Mouse (Mus musculus): ENCODE results near the gene Snapc1.
A peak's percentile ranks its signal among the peaks of the same experiment; 100 is the strongest.

The Snapc1 gene

DNA sequence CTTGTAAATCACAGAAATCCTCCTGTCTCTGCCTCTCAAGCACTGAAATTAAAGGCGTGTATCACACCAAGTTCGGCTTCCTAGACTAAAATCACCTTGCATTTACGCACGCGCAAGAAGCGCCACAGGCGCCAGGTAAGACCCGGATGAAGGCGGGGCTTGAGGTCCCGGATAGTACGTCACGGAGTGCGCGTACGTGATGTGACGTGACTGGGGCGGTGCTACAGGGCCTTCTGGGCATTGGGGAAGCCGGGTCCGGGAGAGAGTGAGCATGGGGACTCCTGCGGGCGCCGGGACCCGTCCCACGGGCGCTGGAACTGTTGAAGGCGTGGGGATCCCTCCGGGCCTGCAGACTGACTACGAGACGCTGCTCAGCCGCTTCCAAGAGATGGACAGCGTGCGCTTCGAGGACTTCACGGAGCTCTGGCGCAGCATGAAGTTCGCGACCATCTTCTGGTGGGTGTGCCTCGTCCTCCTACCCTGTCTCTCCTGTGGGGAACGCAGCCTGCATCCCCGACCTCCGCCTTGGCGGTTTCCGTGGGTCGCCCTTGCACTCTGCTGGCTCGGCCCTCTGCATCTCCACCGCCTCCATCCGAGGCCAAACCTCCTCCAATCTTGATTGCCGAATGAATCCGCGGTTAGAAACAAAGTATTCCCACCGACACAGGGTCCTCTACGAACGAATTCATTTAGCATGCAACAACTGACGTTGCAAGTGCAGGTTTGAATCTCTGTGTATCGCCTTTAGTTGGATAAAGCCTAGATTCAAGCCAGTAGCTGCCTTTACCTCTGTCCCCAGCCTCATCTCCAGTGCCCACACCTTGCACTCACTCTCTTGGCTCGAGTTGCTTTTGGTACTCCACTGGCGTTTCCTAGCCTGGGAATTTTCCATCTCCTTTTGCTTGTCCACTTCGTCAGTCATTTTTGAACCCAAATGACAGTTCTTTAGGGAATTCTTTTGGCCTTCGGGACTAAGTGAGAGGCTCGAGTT, at the start of gene Snapc1:
TSS of gene Snapc1 (plus strand) at position 191 of the 991 bp plus-strand sequence.
- peak; percentile 89 to 96 for DNase-seq (ENCODE audit: low spot score in 2 of 2)

DNA sequence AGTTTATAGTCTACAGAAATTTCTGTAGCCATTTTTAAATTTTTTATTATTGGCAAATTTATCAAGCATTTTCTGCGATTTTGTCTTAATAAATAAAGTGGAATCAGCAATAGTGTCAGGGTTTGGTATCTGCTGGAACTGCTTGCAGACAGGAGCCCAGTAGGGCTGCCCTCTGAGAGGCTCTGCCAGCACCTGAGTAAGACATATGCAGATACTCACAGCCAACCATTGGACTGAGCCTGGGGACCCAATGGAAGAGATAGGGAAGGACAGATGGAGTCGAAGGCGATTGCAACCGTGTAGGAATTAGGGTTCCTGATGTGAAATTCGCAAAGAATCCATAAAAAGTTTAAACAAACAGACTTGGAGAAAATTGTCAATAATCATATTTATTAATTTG, 45.8 kb upstream of the Snapc1 start:
- no peak for DNase-seq (ENCODE audit: low spot score in 2 of 2)

- DNase-seq (ENCODE audit: low spot score in 2 of 2), result no peak
Observed at GRCm38 (mm10) chr12:73930266-73930665, 34.0 kb upstream of the Snapc1 start.

DNA sequence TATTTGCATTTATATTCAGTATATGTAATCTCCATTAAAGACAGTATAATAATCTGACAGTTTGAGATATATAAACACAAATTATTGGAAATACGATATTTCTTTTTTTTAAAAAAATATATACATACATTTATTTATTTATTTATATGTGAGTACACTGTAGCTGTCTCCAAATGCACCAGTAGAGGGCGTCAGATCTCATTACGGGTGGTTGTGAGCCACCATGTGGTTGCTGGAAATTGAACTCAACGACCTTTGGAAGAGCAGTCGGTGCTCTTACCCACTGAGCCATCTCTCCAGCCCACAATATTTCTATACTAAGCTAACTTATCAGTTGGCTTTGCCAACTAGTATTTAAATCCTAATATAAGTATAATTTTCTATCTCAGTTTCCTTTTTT, 33.0 kb upstream of the Snapc1 start:
- DNase-seq (ENCODE audit: low spot score in 2 of 2), result peak in 1 of 2 experiments; percentile 61

GRCm38 (mm10) chr12:73934528-73934927, 29.8 kb upstream of the Snapc1 start:
- no peak for DNase-seq (ENCODE audit: low spot score in 2 of 2)

DNA sequence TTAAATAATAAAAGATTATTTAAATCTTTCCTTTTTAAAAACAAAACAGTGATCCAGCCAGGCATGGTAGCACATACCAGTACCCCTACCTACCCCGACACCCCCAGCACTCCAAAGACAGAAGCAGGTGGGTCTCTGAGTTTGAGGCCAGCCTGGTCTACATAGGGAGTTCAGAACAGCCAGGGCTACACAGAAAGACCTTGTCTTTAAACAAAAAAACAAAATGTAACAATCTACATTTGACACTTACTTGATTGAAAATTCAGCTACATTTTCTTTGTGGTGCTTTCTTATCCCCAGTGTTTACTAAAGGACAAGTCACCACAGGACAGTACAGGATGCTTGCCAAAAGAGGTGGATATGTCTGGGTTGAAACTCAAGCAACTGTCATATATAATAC, 26.9 kb upstream of the Snapc1 start, which contains the start of gene Gm49321:
TSS of gene Gm49321 (plus strand) at position 301 of the 400 bp plus-strand sequence.
- DNase-seq (ENCODE audit: low spot score in 2 of 2), result no peak

DNA sequence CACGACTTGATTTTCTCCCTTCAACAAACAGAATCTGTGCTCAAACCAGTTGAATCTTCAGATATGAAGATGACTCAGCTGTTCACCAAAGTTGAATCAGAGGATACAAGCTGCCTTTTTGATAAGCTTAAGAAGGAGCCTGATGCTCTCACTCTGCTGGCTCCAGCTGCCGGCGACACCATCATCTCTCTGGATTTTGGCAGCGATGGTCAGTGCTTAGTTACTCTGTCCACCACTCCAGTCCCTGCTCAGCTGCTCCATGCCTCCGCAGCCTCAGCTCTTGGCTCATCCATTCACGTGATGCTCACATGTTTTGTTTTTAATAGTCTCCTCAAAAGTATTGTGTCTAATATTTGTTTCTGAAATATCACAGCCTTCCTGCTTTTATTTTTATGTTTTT, 24.7 kb upstream of the Snapc1 start:
- DNase-seq (ENCODE audit: low spot score in 2 of 2), result no peak

DNA sequence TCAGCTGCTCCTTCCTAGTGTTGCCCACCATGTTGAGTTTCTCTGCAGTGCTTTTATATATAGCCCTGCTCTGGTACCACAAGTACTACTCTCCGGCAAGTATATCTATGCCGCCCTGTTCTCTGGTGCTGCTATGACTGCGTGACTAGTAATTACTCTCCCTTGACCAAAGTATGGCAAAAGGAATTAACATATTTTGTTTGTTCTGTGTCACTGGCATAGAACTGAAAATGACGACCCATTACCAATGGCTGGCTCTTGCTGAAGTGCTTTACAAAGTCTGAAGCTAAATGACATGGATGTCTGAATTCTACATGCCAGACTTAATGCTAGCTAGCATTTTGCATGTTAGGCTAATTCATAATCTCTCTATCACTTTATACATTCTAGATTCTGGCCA, 15.9 kb upstream of the Snapc1 start:
- no peak for DNase-seq (ENCODE audit: low spot score in 2 of 2)

DNA sequence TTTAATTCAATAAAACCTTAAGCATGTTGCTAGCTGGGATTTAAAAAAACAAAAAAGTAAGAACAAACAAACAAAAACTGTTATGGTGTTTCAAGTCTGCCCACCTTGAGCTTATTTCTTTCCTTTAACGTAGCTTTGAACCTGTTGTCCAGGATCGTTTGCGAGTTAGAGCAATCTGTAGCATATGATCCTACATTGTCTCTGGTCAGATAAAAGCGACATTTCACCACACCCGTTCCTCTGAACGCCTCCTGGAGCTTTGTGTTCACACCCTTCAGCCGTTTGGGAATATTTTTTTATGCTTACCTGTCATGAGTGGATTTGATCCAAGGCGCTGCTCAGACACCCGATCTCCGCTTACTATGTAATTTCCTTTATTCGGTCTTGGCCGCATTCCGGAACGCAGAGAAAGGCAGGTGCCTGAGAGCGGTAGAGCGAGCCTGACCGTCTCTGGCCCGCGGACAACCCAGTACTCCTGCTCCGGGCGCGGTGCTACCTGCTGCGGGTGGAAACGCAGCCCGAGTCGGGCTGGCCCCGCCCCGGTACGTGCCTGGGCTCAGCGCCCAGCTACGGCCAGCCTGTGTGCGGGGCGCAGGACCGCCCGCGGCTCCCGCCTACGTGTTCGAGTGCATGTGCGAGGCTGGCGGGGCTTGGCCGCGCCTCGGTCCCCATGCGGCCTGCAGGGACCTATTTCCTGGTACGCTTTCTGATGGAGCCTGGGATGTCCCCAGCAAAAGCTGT, 14.8 kb upstream of the Snapc1 start:
- DNase-seq (ENCODE audit: low spot score in 2 of 2), result peak; percentile 10 to 20

GRCm38 (mm10) chr12:73952879-73953278, 11.4 kb upstream of the Snapc1 start:
- DNase-seq (ENCODE audit: low spot score in 2 of 2), result peak; percentile 21 to 59

DNA sequence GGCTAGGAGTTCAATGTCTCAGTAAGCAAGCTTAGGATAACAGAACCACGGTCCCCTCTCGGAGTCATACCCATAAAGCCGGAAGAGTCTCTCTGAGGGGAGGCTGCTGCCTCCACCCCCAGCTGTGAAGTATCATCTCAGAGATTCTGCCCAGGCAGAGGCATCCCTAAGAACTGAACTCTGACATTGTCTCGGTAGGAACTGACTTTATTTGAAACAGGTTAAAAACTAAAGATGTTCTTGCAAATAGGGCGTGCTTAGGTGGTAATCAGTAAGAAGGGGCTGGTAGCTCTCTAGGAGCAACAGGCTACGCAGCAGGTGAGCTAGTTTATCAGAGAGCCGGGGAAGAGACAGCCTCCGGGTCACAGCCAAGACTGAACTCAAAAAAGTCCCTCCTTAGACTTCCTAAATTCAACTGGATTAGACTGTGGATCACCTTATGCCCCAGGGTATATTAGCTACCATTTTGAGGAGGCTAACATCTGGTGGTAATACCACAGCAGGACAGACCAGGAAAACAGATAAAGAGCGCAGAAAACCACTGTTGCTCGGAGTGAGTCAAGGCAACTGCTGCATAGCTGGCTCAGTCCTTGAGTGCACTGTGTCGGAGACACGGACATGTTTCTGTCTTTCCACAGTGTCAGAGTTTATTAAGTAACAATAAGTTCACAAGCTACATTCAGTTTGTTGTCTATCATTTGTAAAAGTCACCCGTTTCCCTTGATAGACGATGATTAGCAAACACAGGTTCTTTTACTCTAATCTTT, 10.7 kb upstream of the Snapc1 start:
- DNase-seq (ENCODE audit: low spot score in 2 of 2), result peak in 1 of 2 experiments; percentile 17

DNA sequence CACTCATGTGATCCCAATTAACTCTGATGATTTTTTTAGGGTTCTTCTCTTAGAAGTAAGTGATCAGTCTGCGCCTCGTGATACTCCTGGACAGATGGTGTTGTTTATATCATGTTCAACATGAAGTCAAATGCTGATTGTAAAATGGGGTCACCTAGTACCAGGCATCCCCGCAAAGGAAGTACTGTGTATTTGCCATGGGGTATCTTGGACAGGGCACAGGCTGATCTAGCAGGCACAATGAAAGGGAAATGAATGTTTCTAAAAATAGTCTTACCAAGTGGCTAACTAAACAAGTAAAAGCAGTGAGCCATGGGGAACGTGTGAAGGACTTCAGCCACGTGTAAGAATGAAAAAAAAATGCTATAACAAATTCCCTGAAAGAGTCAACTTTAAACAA, 9.5 kb upstream of the Snapc1 start:
- no peak for DNase-seq (ENCODE audit: low spot score in 2 of 2)

GRCm38 (mm10) chr12:73957676-73958075, 6.6 kb upstream of the Snapc1 start:
- DNase-seq (ENCODE audit: low spot score in 2 of 2), result no peak

- no peak for DNase-seq (ENCODE audit: low spot score in 2 of 2)
Observed at GRCm38 (mm10) chr12:73958830-73959229, 5.5 kb upstream of the Snapc1 start.

- DNase-seq (ENCODE audit: low spot score in 2 of 2), result no peak
Observed at GRCm38 (mm10) chr12:73969142-73969541, 4.9 kb downstream of the Snapc1 start.

GRCm38 (mm10) chr12:73974584-73974983, 10.3 kb downstream of the Snapc1 start:
- DNase-seq (ENCODE audit: low spot score in 2 of 2), result no peak

- DNase-seq (ENCODE audit: low spot score in 2 of 2), result no peak
Observed at GRCm38 (mm10) chr12:73978144-73978543, 13.9 kb downstream of the Snapc1 start.

DNA sequence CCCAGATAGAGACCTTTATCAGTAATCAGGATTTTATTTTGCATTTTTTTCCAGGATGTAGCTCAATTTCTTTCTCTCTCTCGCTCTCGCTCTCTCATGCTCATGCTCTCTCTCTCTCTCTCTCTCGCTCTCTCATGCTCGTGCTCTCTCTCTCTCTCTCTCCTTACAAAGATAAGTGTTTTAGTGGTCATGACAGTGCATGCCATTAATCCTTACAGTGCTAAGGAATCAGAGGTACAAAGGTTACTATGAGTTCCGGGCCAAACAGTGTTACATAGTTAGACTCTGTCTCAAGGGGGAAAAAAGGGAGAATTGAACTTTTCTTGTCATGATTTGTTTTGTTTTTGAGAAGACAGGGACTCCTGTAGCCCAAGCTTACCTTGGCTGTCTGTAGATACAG, 15.4 kb downstream of the Snapc1 start:
- no peak for DNase-seq (ENCODE audit: low spot score in 2 of 2)

DNA sequence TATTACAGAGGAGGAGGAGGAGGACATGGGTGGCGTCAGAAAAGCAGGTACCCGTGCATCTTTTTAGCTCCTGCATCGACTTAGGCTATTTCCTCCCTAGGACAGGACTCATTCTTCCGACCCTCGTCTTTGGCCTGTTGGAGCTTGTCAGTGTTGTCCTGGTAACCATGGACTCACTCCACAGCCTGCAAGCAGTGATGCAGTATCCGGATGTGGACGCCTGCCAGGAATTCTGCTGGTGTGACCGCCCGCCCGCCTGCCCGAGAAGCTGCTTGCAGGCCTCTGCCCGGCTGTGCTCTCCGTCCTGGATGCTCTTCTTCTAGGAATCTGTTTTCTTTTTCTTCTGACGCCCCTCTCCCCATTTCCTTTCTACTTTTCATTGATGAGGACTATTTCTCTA, 18.3 kb downstream of the Snapc1 start:
- DNase-seq (ENCODE audit: low spot score in 2 of 2), result peak in 1 of 2 experiments; percentile 25

DNA sequence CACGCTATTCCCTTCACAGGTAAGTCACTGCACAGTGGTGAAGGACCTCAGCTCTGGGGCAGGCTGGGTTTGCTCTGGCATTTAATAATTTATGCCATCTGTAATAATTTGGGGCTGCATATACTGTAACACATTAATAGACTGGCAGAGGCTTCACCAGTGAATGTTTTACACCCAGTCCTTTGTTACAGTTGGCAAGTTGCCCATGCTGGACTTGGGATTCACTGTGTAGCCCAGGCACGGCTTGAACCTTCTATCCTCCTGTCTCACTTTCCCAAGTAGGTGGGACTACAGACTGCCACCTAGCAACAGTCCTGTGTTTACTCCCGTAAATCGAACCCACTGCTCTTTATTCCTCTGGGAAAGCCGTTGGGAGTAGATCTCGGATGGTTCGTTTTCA, 22.0 kb downstream of the Snapc1 start:
- DNase-seq (ENCODE audit: low spot score in 2 of 2), result no peak

DNA sequence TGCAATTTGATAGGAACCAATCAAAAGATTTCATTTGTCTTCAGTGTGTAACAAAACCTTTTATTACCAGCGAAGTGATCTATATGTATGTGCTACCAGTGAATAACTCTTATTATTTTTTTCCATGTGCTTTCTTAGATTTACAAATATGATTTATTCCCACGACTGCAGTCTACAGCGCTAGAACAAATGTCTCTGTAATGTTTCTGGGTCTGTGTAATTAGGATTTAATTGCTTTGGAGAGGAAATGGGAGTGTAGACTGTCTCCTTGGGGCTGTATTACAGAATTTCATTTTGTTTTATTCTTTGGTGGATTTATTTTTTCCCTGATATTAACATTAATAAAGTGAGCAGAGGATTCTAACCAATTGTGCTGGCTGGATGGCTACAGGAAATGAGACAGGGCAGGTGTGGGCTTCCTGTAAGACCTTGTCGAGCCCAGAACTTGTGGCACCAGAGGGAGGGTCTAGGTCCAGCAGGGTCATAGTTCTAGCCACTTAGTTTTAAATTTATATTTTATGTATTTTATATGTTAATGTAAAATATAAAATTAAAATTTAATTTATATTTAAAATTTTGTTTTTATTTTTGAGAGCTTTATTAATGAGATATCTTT, 24.2 kb downstream of the Snapc1 start:
- no peak for DNase-seq (ENCODE audit: low spot score in 2 of 2)

All from spleen, postnatal 10 days (tissue).